Mouse (Mus musculus): Measurements from ENCODE around the gene Cabp2.
"Not testable (repeated sequence)": the region's sequence is repeated elsewhere in the genome, so short reads cannot be mapped to it uniquely, and the experiment has no call there.

The Cabp2 gene

DNA sequence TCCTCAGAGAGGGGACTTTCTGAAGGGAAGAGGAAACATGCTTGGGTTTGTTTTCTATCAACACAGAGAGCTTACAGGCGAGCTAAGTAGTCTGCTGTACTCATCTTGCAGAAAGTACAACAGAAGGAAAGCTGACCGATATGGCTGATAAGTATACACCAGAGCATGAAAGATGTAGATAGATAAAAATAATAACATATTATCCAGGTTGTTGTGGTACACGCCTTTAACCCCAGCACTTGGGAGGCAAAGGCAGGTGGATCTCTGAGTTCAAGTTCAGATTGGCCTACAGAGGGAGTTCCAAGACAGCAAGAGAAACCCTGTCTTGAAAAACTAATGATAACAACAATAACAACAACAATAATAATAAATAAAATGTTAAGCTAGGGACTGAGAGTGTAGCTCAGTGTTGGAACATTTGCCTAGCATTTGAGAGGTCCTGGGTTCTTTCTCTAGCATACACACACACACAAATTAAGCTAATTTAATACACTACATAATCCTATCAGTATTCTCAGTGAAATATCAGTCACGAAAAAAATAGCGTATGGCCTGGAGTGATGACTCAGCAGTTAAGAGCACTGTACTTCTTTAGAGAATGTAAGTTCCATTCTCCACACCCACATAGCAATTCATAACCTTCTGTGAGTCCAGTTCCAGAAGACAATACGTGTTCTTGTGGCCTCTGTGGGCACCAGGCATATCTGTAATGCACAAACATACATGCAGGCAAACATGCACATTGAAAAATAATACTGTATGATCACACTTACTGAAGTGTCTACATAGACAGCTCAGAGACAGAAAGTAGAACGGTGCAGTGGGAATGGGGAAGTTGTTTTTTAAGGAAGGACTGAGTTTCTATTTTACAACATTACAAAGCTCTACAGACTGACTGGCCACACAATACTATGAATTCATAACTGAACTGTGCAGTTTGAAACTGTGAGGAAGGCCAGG lies 41.3 kb downstream of the Cabp2 start:
- DNase-seq (ENCODE audit: low spot score in 2 of 2): no peak

GRCm38 (mm10) chr19:4124432-4124831 lies 43.1 kb downstream of the Cabp2 start:
- no peak for DNase-seq (ENCODE audit: low spot score in 2 of 2)

DNA sequence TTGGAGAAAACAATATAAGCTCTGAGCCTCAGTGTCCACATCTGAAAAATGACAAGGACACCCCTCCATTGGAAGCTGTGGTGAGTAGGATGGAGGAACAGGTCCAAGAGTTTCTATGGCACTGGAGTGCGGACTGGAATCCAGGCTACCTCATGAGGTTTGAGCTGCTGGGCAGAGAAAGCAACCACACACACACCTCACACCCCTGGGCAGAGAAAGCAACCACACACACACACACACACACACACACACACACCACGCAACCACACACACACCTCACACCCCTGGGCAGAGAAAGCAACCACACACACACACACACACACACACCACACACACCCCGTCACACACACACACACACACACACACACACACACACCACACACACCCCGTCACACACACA lies 43.9 kb downstream of the Cabp2 start:
- not testable (repeated sequence) for DNase-seq (ENCODE audit: low spot score in 2 of 2)

GRCm38 (mm10) chr19:4125741-4126696 lies 44.6 kb downstream of the Cabp2 start, which contains the start of gene Aip:
Aip (minus strand) TSS chr19:4125858.
- peak; percentile 93 to 98 for DNase-seq (ENCODE audit: low spot score in 2 of 2)

DNA sequence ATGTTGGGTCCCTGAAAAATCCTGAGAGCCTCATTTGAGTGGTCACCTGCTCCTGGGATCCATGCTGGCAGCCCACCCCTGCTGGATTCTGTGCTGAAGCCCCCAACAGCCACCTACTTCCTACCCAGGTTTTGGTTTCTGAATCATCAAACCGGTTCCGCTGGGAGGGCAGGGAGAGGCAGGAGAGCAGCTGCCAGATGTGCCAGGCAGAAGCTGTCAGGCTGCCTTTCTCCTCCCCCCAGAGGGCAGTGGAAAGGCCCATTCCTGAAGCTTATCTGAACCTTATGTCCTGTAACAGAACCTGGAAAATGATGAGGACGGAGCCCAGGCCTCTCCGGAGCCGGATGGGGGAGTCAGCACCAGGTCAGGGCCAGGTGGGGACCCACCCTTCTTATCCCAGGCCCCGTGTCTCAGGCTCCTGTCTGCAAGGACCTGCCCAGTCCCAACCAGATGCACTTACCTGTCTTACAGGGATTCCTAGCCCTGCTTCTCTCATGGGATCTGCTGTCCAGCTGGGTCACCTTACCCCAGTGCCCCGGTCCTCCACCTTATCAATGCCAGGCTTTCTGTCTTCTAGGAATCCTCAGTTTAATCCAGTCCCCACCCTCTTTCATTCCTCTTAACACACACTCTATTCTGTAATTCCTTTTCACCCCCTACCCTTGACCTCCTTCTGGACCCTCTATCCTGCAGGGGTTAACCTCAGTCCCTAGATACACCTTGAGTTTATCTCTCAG lies 45.5 kb downstream of the Cabp2 start:
- DNase-seq (ENCODE audit: low spot score in 2 of 2): no peak

DNA sequence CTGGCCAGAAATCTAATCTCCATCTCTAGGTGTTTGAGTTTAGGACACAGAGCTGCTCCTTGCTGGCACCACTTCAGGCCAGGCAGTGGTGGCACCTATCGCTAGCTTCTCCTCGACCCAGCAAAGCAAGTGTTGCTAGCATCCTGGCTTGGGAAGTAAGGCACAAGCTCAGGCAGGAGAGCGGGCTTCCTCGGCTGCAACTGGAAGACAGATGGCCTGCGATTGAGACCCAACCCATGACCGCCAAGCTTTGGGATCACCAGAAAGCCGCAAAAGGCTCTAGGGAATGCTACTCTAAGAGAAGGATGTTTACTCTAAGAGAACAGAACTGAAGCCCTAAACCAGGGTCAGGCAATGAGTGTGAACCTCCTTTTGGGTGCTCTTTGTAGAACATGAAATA lies 48.1 kb downstream of the Cabp2 start:
- no peak for DNase-seq (ENCODE audit: low spot score in 2 of 2)

- DNase-seq (ENCODE audit: low spot score in 2 of 2): no peak
Measured at GRCm38 (mm10) chr19:4130106-4130505, 48.7 kb downstream of the Cabp2 start.

- peak in 1 of 2 experiments; percentile 18 for DNase-seq (ENCODE audit: low spot score in 2 of 2)
Measured at GRCm38 (mm10) chr19:4131075-4131474, 49.7 kb downstream of the Cabp2 start.

GRCm38 (mm10) chr19:4131768-4132167 lies 50.4 kb downstream of the Cabp2 start:
- no peak for DNase-seq (ENCODE audit: low spot score in 2 of 2)

DNA sequence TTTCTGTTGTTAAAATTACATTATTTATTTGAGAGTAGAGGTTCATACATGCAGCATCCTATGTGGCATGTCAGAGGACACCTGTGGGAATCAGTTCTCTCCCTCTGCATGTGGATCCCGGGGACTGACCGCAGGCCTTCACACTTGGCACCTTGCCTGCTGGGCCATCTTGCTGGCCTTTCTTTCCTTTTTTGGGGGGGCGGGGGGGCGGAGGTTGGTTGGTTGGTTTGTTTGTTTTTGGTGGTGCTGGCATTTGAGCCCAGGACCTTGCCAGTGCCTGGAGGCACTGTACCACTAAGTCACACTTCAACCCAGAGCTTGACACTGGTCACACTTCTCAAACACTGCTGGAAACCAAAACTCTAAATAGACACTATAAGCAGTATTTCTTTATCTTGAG lies 53.0 kb downstream of the Cabp2 start:
- DNase-seq (ENCODE audit: low spot score in 2 of 2): no peak

DNA sequence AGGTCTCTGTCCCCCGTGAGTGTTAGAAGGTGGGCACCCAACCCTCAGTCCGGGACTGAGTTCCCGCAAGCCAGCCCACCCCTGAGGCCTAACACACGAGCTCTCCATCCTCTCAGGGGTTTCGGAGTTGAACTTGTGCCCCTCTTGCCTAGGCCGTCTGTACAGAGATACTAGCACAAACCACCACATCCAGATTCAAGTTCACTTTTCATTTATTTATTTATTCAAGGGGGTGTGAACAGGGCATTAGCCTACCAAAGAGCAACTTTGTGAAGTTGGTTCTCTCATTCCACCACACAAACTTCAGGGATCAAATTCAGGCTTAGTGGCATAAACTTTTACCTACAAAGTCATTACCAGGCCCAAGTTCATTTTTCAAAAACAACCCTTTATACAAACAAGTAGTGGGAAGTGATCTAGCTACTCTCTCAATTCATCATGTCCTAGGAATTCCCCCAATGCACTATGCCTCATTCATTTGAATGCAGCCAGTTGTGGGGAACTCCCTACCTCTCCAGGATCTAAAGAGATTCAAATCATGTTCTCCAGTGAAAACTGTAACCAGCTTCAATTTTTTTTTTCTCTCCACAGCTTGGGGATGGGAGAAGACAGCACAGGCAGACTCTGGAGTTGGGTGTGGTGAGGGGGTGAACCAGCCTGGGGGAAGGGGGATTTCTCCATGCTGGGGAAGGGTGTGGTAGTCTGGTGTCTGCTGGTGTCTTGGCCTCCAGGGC lies 54.0 kb downstream of the Cabp2 start:
- DNase-seq (ENCODE audit: low spot score in 2 of 2): not testable (repeated sequence)

GRCm38 (mm10) chr19:4135963-4136345 lies 54.6 kb downstream of the Cabp2 start:
- not testable (repeated sequence) for DNase-seq (ENCODE audit: low spot score in 2 of 2)

GRCm38 (mm10) chr19:4136463-4136862 lies 55.1 kb downstream of the Cabp2 start:
- DNase-seq (ENCODE audit: low spot score in 2 of 2): no peak

All from cerebellum, postnatal 4 days (tissue).